Mouse (Mus musculus): ENCODE measurements around the gene Snapc3.

GRCm38 (mm10) chr4:83489121-83489520 is 71.6 kb downstream of the Snapc3 start:
- no peak for TF ChIP-seq CTCF (IDR thresholded peaks at IDR 0.05; ENCODE audit: extremely low read depth, insufficient read depth, low read length)
- TF ChIP-seq POLR2A (IDR thresholded peaks at IDR 0.05; ENCODE audit: extremely low read depth, insufficient read depth, low read length), result no peak
